Mouse (Mus musculus): ENCODE results near the gene Xpot.

Xpot gene

DNA sequence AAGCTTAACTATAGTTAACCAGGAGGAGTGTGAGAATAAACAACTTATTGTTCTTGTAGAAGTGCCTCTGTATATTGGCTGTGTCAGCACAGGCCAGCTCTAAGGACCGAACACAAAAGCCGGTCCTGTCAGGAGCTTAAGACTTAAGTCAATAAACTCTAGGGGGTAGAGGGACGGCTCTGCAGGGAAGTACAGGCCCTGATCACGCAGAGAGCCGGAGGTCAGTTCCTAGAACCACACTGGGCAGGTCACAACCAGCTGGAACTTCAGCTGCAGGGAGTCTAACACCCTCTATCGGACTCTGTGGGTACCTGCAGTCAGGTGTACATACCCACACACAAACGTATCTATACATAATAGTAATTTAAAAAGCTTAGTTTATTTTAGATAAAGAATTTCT, 10.2 kb downstream of the Xpot start:
- DNase-seq, result no peak

DNA sequence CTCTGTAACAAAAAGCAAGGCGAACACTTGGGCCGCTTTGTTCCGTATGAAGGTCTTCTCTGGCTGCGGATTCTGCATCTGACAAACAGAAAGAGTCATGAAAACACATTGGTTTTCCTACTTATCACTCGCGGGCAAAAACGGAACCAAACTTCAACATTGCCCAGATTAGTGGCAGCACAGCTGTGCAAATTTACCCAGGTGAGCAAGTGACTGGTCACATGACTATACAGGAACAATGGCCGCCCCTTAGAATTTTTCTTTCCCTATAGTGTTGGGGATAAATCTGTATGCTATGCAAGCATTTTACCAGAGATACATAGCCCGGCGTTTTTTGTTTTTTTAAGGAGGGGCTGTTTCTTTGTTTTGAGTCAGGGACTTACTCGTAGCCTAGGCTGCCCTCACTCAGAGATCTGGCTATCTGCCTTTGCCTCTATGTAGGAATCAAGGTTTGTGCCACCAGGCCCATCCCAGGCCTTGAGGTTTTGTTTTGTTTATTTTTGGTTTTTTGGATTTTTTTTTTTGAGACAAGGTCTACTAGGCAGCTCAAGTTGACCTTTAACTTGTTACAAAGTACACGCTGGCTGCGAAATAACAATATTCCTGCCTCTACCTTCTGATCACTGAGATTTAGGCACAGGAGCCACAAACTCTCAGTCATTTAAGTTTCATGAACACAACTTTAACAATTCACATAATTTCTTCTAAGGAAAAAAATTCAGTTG, 10.8 kb downstream of the Xpot start:
- no peak for DNase-seq

DNA sequence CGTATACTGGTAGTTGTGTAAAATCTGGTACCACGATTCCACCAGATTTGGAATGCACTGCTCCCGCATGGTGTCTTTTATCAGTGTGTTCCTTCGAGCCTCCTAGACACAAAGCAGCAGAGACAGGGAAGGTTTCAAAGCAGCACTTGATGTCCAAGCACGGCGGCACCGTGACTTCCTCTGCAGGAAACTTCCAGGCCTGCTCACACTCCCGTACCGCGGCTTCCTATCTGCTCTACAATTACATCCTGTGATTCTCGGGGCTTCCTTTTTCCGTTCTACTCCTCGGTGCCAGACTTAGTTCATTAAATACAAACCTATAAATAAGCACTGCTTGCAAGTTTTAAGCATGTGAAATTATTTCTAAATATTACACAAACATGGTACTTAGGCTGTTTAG, 12.6 kb downstream of the Xpot start:
- no peak for DNase-seq

DNA sequence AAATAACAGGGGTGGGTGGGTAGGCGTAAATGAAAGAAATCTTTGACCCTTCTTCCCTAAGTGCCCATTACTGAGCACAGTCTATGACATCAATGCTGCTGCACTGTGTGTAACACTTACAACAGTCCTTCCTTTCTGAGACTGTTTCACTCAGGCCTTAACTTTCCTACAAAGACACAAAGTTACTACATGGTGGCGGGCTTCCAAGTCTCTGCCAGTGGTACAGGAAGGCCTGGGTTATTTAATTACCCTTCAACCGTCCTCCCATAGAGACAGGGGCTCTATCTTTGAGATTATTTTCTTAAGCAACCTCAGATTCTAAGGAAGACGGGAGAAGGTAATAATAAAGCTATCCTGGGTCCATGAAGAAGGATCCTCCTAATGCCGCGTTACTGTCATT, 13.7 kb downstream of the Xpot start:
- DNase-seq, result no peak

DNA sequence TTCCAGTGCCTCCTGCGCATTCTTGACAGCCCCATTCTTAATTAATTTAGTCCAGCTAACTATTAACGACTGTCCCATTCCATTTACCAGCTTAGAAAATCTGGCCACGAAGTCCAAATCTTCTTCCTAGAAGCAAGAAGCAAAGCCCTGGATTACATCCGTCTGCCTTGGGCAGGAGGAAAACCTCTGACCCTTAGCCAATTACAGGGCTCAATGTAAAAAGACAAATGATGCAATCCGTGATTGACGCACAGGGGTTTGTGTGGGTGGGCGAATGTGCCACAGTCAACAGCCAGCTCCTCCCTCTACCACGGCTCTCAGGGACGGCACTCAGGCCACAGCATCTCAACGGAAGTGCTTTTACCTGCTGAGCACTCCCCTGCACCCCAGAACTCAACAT, 14.5 kb downstream of the Xpot start:
- DNase-seq, result no peak

DNA sequence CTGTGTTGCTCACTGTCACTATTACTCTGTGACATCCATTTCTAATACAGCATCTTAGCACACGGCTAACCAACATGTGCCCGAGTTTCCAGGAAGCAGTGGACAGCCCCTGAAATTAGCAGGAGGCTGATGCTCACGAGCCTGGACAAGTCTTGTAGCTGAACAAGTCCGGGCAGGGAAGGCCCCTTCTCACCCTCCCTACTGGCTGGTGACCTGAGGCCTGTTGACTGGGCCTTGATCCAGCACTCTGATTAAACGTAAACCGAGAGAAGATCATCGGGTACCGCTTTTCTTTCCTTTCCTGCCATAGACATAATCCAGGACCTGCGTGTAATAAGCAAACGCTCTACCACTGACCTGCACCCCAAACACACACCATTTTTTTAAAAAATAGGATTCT, 18.0 kb downstream of the Xpot start:
- DNase-seq, result no peak

DNA sequence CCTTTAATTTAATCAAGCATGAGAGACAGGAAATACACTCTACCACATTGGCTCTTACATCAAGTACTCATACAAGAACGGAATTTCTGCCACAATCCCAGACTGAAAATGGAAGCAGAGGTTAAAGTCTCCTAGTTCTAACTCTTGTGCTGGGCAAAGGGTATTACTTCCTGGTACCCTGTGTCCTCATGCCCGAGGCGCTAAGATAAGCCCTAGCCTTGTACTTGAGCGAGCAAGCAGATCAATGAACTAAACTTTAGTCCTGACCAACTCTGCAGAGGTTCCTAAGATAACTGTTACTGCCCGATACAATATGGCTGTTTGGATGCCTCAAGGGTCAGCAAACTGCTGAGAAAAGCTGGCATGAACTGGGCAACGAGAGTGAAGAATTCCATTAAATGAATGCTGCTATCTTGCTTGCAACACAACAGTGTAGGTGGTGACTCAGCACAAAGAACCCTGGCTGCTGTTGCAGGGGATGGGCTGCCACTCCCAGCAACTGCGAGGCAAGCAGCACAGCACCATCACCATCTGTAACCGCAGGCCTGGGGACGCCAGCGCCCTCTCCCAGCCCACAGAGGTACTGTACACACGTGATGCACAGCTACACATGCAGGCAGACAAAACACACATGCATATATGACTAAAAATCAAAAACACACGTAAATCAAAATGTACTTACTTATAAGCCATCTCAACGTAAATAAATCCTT, 21.3 kb downstream of the Xpot start:
- no peak for DNase-seq

DNA sequence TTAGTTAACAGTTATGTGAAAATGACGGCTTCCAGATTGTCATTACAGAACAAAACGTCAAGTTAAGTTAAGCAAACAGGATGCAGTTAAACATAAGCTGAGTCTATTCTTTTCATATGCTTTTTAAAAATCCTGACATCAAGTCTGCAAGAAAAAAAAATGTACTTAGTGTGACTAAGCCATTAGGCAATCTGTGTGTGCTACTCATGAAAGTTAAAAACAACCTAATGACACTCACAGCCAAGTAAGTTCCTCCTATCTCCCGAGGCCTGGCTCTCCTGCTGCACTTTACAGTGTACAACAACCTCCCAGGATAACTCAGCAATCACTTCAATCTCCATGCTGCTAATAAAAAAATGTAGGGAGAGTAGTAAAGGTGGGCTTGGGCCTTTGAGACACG, 22.6 kb downstream of the Xpot start:
- no peak for DNase-seq

DNA sequence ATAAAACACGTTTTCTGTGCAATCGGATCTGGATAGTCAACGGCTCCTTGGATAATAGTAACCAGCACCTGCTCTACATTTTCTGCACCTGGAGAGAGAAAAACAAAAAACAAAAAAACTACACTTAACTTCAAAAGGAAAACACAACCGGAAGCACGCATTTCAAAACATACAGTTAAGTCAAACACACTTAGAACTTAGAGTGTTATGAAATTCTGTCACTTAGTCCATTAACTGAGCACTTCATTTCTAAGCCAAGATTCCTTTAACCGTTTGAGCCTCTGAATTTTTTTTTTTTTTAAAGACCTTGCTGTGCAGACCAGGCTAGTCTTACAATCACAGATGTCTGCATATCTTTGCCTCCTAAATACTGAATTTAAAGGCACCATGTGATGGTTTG, 24.9 kb downstream of the Xpot start:
- DNase-seq, result no peak

DNA sequence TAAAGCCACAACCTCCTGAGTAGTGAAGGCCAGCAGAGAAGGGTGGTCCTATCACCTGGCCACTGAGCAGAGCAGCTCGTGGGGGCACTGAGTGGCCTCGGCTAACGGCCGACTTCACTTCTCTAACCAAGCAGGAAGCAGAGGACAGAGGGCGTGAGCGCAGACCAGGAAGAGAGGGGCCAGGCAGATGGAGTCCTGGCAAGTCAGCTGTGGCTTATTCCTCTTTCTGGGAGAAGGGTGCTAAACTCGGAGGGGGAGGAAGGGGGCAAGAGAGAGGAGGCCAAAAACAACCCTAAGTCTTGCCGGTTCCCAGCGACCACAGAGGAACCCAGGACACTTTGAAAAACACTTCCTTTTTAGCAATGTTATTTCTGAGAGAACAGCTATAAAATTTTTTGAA, 29.6 kb downstream of the Xpot start:
- no peak for DNase-seq

DNA sequence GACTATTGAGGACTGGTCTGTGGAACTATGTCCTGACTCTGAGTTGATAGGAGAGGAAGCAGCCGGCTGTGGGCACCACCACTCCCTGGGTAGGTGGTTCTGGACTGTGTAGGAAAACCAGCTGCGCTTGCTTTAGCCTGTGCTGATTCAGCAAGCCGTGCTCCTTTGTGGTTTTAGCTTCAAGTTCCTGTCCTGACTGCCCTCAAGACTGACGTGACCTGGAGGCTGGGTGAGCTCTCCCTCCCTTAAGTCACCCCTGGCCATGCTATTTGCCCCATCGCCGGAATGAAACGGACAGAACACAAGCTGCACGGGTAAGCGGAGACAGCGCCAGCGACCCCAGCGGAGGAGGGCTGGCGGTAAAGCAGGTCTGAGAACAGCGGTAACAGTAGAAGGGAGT, 35.0 kb downstream of the Xpot start:
- DNase-seq, result no peak

DNA sequence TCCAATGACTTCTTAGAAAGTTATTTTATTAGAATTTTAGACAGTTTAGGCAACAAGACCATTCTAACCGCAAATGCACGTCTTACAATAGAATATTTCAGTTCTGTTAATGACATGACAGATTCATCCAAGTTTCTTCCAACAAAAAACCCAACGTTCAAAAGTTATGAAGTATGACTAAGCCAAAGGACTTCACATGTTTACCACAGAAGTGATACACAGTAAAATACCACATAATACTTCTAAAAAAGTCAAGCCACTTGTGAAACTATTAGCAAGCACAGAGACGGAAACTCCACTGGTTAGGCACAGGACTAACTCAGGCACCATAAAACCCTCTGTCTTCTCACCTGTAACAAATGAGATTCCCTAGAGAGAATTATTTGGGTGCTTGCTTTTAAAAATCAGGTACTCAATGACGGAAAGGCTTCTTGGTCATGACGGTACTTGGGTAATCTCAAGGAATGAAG, 38.7 kb downstream of the Xpot start:
- DNase-seq, result no peak

DNA sequence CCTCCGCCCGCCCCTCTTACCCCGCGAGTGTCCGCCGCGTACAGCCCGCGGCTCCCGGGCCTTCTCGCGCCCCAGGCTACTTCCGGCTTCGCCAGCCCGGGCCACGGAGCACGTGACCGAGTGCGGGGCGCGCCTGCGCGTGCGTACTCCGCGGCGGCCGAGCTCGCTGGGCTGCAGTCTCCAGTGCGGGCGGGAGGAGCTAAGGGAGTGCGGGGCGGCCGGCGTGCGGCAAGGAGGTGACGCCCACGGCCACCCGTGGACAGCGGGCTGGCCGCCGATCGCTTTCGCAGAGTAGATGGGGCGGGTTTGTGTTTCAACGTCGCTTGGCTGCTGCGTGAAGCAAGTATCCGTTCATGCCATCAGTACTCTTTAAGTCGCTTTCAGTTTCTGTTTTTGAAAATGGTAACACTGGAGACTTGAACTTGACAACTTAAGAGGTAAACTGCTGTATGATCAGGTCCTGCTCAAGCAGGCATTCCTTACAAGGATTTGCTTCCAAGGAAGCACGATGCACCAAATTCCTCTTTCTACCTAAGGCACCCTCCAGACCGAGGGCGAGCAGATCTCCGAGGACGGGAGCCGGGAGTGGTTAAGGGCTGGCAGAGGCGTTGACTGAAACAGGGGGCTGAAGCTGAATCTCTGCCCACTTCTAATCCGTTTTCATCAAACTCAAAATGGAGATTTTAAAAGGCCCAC, 39.3 kb downstream of the Xpot start, which contains the start of gene Tbk1:
Tbk1 (minus strand) TSS at position 113 of the 696 bp plus-strand sequence.
- peak; percentile 88 for DNase-seq

DNA sequence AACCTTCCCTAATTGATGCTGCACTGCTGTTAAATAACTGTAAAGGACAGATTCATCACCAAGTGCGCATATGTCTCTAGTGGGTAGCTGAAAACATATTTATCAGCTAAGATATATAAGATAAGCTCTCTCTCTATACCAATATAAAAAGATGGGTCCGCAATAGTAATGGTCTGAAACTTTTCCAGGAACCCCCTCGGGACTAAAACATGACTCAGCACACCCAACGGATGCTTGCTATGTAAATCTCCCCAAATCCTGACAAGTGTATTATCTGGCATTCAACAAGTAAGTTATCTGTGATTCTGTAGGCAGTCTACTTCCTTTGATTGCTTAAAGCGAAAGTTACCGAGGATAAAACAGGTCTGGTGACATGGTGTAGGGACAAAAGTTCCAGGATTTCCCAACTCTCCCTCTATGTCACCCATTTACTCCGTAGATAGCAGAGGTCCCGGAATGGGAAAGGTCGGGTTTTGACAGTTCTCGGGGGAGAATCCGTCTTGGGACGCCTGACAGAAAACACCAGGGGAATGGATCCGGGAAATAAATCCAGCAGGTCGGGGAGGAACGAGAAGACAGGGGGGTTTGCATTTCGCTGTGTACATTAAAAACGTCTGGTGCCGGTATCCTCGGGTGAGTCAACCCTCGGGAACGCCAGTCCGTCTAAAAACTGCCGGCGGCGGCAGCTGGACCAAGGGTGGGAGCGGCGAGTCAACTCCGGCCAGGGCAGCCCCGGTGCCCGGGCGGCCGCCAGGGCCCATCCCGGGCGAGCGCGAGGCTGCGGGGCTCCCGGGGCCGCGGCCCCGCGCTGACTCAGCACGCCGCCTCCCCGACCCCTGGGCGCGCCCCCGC, 40.1 kb downstream of the Xpot start:
- DNase-seq, result peak; percentile 17

DNA sequence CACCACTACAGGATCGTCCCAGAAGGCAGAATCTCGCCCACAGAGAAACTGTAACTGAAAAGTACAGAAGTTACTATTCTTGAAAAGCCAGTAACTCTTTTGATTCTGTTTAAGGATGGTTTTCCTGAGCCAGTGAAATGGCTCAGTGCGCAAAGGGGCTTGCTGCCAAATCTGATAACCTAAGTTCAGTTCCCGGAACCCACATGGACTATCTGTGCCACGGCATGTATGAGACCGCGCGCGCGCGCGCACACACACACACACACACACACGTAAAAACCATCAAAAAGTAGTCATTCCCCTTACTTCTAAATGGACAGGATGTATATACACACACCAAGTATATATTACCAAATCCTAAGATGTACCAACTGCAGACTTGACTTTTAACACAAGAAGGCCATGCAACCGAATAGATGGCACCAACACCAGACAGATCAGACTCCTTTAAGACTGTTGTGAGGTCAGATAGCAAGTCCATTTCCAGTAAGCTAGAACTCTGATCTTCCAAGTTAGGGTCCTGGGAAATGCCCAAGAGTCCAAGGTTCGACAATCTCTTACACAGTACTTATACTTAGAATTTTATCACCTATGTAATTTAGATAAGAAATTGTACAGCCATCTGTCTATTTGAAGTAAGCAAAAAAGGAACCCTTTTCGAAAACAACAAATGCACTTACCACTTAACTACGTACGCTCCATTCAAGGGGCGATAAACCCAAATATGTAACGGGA, 40.9 kb downstream of the Xpot start:
- no peak for DNase-seq

DNA sequence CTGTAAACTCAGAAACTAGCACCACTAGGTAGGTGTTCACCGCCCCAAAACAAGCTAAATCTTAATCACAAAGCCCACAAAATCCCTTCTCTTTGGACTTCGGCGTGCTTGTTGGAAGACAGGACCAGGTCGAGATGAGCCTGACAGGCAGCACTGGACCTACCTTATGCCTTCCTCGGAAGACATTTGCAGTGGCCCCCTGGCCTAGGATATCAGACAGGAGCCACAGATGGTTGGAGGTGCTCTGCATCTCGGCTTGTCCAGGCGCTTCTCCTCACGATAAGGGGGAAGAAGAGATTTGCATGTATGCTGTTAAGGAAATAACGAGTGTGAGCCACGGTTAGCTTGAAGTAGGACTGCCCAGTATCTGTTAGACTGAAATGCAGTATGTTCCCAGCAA, 42.1 kb downstream of the Xpot start:
- no peak for DNase-seq

DNA sequence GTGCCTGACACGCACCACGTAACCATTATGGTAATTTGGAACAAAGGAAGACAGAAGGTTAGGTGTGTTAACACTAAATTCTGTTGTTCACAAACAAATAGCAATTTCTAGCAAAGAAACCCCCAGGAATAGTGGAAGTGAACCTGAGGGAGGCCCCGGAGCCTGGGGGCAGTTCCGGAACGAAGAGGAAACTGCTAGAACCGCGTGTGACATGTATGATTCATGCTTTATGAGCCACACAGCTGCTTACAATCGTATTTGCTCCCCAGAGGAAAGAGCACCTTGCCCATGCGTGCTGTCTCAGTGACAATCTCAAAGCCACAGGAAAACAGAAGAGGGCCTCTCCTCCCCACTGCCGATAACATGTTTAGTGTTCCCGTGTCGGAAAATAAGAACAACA, 43.1 kb downstream of the Xpot start:
- DNase-seq, result no peak

DNA sequence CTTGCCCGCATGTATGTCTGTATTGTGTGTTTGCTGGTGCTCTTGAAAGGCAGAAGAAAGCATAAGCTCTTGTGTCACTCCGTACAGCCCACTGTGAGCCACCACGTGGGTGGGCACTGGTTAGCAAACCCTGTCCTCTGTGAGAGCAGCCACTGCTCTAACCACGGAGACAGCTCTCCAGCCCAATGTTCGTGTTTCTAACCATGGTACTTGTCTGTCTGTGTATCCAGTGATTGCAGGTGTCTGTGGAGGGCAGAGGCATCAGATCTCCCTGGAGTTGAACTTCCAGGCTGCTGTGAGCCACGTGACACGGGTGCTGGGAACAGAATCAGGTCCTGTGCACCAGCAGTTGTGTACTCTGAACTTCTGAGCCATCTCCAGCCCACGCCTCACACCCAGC, 43.8 kb downstream of the Xpot start:
- DNase-seq, result no peak

DNA sequence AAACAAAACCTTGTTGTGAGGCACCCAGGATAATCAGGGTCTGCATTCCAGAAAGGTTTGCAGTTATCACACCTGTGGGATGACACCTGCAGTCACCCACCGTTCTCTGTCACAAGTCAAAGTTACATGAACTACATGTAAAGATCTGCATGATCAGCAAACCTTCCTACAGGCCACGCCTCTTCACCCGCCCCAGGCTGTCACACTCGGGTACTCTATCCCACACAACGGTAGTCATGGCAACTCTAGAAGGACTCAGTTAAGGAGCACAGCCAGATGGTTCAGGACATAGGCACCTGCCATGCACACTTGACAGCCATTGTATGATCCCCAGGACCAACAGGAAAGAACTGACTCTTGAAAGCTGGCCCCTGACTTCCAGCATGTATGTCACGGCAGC, 44.7 kb downstream of the Xpot start:
- DNase-seq, result no peak

DNA sequence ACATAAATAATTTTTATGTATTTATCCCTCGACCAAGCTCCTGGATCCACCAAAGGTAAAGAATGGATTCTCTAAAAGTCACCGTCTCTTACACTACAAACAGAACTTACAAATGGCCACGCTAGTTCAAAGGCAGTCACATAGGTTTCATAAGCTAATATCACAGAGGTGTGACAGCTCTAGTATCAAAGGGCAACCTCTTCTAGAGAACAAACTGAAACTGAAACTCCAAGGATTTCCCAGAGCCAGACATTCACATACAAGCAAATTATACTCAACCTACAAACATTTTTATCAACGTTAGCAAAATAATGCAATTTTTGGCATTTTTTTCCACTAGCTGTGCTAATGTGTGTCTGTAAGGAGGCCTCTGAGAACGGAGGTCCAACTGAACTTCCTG, 45.8 kb downstream of the Xpot start:
- no peak for DNase-seq

DNA sequence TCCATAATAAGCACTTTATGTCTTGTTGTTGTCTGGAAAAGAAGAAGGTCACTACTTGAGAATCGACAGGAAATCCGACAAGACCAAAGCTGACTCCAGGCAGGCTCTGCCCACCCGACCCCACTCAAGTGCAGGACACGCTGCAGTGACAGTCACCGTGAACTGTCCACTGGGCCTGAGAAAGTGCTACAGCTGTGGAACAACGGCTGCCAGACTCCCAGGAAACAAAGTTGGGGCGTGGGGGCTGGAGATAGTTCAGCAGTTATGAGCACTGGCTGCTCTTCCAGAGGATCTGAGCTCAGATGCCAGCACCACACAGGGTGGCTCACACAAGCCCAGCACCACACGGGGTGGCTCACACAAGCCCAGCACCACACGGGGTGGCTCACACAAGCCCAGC, 49.8 kb downstream of the Xpot start:
- DNase-seq, result no peak

DNA sequence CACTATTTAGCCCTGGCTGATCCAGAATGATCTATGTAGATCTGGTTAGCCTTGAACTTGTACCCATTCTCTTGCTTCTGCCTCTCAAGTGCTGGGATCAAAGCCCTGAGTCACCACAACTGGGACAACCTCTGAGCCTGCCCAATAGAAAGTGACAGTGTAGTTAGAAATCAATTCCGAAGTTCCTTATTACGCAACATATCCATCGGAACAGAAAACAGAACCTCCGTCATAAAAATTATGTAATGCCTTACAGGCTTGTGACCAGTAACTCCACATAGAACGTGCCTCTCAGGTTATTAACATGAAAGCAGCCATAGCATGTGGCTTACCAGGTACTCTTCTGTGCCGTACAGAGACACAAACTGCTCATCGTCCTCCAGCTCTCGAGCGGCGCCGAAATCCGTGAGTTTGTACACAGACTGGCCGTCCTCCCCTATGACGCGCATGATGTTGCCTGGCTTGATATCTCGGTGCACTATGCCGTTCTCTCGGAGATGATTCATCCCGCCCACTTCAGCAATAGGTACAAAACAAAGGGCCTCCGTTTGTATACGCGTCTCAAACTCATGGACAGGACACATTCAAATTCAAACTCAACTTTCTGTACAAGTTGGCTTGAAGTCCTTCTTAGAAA, 54.5 kb downstream of the Xpot start:
- no peak for DNase-seq
